Mouse (Mus musculus): ENCODE measurements around the gene Susd6.

The Susd6 gene

DNA sequence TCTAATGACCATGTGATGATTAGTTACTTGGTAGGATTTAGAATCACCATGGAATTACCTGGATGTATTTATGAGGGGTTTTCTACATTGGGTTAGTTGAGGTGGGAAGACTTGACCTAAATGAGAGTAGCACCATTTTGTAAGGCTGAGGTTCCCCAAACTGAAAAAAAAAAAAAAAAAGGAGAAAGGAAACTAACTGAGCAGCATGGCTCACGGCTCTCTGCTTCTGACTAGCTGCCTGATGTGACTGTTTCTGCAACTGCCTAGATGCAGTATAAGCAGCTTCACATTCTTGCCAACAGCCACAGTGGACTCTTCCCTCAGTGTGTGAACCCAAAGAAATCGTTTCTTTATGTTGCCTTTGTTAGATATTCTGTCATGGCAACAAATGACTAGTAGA is 49.3 kb downstream of the Susd6 start:
- DNase-seq = no peak

DNA sequence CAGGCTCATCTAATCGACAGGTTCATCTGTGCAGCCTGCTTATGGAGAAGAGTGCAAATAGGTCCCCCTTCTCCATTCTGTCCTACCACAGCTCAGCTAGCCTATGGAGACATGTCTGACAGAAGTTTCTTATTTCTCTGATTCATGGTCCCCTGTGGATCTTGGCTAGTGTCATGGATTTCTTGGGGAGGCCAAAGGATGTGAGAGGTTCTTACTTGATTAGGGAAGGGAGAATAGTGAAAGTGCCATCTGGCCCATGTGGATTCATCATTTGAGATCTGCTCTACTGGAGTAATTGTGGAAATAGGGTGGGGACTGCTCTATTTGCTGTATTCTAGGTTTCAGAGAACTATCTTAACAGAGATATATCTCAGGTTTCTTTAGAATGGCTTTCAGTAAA is 51.3 kb downstream of the Susd6 start:
- no peak for DNase-seq

DNA sequence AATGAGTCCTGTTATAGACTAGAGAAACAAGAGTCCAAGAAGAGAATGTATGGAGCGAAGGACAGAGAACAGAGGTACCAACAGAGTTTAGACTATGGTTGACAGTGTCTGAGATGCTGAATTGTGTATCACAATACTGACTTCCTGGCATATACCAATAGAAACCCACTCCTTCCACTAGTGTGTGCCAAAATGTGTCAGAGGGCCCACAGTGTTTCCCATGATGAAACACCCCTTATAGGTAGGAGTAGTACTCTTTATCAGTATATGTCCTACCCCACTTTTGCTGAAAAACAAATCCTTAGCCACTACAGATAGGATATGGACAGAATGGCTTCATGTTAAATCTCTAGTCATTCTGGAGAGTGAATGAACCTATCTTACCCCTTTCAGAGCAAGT is 52.3 kb downstream of the Susd6 start:
- no peak for DNase-seq

DNA sequence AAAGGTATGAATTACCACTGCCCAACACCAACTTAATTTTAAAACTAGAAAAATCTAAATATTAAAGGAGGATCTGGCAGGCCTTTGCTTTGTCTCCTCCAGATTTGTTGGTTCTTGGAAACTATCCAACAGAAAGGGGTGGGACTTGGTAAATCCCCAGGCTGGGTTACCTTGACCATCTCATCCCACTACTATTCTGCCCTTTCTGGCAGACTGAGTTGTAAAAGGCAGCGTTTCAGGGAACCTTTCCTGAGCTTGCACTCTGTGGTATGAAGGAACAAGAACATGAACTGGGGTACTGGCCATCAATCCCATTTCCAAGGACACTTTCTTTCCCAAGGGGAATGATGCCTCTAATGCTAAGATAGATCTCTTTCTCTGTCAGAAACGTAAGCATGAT is 52.9 kb downstream of the Susd6 start:
- DNase-seq = no peak

DNA sequence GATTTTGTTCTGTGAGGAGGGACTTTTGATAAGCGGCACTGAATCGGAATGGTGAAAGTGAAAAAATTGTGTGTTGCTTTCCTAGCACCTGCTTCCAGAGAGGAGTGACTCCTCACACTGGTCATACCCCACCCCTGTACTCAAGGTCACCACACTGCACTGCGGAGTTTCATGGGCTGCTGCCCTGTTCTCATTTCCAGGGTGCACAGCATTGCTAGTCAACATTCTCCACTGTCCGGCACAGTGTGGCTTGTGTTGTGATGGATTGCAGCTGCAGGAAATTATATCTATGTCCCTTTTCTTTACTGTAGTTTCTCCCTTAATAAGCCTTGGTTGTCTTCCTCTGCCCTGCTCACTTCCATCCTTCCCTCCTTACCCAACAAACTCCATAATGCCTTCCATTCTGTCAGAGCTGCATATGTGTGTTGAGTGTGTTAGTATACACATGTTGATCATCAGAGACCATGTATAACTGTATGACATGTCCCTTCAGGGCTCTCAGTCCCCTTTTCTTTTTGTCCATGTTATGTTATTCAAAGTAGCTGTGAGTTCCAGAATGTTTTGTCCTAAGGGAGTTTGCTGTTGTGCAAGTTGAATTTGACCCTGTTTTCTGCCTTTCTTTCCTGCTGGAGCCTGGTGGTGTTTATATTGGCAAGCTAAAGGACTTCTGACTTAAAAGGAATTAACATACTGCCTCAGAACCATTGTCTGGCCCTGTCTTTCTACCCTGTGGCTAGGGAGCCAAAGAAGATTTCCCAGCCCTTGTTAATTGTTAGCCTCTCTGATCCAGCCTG is 53.5 kb downstream of the Susd6 start:
- no peak for DNase-seq

DNA sequence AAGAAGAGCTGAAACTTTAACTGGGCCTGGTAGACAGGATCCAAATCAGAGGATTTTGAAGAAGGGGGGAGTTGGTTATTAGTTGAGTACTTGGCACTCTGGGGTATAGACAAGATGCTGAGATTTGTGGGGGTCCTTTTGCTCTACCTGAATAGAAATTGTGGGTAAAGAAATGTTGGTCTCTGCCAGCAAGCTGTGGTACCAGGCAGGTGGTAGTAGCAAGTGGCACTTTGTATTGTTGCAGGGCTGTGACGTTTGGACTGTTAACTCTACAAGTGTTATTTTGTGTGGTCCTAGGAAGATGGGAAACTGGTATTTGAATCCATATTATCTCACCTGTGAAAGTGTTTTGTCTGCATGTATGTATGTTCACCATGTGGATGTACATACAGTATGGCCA is 55.6 kb downstream of the Susd6 start:
- DNase-seq = no peak

DNA sequence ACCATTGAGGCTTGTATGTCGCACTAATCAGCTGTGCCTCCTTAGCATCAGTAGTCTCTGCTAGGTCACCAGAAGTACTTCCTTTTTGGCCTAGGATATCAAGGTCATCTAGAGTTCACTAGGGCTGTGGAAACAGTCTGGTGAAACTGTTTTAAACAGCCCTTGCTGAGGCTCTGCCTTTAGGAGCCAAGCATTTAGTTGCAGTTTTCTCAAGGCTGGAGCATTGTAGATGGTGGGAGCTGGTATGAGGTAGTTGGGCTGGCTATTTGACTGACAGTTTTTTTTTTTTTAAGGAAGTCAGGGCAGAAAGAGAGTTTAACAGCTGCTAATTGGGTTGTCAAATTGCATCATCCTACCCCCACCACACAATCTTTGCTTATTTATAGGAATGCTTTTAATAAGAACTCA is 56.6 kb downstream of the Susd6 start:
- no peak for DNase-seq

DNA sequence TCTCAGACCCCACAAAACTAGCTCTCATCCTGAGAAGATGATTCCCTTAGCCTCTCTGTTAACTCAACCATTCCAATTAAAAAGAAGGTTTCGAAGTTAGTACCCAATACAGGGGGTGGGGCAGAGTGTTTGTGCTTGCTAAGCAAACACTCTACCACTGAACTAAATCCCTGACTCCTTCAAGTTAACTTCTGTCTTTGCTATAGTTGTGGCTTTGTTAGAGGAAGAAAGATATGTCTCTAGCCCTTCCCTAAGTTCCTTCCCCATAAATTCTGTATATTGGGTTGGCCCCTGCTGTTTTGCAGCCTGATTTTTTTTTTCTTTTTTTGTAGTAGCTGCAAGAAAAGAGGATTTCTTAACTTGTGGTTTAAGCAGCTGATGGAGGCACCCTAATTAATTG is 61.7 kb downstream of the Susd6 start:
- no peak for DNase-seq

DNA sequence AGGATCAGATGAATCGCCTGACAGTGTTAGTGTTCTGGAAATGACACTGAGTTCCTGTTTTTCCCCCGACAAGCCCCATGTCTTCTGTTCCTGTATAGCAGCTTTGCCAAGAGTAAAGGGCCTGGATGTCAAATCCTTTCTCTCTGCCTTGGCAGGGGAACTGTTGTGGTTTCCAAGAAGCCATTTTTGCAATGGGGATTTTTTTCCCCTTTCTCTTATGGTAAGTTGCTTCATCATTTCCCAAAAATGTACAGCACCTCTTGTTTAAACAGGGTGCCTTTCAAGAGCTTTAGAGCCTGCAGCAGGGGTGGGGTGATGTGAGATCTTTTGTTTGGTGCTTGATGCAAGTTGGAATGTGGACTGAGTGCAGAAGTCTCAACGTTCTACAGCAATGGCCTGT is 63.4 kb downstream of the Susd6 start:
- DNase-seq = peak in 1 of 2 experiments; percentile 29

DNA sequence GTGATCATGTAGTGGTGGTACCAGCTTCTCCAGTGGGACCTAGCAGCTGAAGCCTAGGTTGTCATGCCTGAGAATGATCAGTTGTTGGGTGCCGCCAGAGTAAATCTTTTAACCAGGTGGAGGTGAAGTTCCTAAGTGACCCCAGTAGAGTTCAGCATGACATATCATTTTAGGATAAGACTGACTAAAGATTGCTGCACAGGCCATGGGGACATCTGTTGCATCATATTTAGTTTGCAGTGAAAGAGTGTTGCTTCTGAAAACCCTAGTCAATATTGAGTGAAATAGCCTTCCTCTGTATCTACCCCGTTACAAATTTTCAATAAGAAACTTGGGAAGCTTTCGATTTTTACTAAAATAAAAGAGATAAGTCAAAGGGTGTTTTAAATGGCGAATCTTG is 64.4 kb downstream of the Susd6 start:
- no peak for DNase-seq

DNA sequence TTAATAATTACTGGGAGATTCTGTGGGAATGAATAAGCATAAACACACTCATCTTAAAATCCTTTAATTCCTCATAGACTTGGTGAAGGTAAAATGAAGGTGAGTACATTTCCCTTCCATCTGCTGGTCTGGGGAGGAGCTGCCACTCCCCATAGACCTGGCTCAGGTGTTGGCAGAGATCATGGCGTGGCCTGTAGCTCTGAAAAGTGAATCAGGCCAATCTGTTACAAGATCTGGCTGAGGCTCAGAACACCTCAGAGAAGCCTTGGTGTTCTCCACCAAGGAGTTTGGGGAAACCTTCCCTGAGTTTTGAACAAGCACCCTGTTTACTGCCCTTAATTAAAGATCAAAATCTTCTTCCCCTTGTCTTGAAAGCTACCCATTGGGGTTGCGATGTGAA is 64.8 kb downstream of the Susd6 start:
- DNase-seq = peak; percentile 48 to 60

DNA sequence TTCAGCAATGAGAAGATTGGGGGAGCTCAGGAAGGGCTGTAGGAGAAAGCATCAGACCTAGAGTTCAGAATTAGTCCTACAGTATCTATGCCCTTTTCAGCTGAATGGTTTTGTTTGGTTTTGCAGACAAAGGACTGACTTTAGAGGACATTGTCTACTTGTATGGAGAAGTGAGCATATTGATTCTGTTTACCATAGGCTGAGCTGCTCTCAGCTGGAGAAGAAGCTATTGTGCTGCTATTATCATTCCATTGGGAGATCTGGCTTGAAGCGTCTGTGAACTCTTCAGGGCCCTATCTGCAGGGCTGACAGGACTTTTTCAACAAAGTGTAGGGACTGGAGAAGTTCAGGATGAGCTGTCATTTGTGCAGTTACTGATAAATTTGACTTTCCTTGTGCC is 65.3 kb downstream of the Susd6 start:
- DNase-seq = no peak

DNA sequence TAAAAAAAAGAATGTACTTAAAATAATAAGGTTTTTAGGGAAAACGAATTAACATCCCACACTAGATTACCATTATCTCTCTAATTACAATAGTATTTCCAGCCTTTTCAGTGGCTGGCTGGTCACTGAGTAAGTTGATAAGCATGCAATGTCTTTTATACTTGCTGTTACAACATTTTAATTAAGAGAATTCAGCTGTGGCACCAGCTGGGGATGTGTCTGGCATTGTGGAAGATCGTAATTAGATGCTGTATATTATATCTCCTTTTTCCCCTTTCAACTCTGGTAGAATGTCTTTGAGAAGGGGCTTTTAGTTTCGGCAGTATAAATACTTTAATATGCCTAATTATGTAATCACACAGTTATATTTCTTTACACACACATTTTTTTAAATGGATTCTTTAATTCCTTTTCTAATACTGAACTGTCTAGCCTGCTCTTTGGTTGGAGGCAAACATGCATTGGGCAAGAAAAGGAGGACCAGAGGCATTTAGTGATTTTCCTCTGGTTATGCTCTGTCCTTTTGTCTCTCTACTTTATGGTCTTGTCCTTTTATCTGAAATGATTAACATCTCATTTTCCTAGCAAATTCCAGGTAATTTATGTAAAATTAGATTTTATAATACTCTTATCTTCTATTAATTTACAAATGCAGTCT is 67.5 kb downstream of the Susd6 start:
- DNase-seq = no peak

DNA sequence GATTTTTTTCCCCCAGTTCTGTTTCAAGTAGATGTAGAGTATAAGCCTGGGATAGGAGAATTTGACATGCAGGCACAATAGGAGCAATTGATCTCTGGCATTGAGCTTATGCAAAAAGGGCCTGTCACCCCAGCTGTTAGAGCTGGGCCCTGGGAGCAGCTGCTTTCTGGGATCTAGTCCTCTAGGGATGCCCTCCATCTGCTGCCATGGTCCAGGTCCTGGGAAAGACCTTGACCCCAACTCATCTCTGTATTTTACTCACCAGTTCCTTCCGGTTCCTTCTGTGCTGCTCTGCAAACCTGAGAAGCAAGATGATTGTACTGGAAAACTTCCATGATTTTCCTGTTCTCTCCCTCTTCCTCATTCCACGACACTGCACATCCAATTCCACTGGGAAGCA is 68.0 kb downstream of the Susd6 start:
- DNase-seq = peak in 1 of 2 experiments; percentile 46

DNA sequence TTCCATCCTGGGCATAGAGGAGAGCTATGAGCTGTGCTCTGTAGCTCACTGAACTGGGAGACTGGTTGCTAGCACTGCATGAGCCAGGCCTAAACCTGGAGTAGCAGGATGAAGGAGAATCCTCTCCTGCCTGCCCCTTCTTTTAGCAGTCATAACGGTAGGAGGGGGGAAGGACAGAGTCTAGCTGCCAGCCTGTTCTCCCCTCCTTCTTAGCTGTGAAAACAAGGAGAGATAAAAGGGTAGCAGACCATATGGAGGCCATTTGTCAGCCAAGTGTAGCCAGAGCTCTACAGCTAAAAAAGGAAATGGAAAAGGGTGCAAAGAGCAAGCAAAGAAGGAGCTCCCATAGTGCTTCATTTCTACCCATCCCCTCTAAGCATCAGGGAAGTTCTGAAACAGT is 71.6 kb downstream of the Susd6 start:
- peak; percentile 57 to 71 for DNase-seq

DNA sequence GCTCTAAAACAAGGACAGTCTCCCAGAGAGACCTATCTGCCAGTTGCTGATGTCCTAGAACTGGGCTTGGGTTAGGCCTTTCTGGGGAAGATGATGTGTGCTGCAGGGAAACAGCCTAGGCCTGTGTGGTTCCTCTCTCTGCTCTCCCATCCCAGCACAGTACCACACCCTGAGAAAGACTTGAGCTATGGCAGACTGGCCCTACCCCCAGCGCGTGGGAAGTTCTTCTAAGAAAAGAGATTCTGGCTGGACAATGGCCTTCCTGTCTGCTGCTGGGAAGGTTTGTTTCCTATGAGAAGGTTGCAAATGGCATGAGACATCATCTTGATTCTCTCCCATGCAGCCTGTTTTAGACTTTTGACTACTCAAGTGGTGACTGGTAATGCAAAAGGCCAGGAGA is 73.1 kb downstream of the Susd6 start:
- DNase-seq = no peak

DNA sequence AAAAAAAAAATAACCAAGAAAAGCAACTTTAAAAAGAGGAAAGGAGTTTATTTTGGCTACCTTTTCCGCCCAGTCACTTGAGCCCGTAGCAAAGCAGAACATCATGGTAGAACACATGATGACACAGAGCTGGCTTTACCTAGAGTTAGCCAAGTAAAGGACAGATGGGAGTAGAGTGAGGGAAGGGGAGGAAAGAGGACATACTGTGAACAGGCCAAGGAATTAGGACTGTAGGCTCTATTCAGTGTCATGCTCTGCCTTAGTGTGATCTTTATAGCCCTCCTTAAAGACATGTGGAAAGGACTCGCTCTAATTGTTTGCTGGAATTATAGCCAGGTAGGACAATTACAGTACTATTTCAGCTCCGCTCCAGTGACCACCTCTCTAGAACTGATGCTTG is 74.9 kb downstream of the Susd6 start:
- peak in 1 of 2 experiments; percentile 31 for DNase-seq

DNA sequence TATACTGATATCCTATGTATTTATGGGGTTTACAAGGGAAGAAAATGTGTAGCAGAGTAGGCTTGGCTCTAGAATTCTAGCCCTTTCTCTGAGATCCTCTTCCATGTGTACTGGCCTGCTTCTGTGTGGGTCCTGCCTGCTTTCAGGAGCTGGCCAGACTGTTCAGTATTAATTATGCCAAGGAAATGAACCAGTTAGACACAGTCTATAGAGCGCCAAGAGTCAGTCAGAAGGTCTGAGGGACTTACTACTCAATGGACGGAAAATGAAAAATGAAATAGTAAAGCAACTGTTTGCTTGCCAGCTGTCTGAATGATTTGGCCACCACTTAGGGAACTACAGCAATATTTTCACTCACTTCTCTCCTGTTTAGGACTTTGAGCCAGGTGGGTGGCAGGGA is 75.7 kb downstream of the Susd6 start:
- DNase-seq = peak; percentile 61 to 63

DNA sequence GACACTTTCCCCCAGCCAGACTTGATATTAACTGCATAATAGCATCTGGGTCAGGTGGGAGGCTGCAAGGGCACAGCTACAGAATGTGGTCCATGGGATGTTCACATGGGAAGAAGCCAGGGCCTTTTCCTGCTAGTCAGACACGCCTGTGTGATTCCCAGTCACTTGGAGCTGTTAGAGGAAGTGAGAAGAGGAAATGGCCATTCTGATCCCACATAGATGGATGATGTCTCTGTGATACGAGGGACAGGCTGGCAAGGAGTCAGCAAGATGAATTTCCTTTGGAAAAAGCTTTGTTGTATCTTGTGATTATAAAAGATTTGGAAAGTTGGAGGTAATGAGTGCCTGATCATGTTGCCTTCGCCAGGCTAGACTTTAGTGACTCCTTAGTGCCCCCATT is 76.8 kb downstream of the Susd6 start:
- DNase-seq = peak; percentile 33 to 38

DNA sequence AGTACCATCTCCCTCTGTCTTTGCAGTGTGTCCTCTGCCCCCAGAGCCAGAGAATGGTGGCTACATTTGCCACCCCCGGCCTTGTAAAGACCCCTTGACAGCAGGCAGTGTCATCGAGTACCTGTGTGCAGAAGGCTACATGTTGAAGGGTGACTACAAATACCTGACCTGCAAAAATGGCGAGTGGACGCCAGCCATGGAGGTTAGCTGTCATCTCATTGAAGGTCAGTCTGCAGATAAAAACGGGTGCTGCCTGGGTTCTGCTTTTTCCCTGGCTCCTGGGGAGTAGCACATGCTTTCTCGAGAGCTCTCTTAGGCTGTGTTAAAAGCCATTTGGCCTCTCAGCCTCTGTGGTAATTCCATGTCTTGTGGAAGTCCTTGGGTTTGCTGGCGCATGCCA is 78.1 kb downstream of the Susd6 start:
- no peak for DNase-seq

DNA sequence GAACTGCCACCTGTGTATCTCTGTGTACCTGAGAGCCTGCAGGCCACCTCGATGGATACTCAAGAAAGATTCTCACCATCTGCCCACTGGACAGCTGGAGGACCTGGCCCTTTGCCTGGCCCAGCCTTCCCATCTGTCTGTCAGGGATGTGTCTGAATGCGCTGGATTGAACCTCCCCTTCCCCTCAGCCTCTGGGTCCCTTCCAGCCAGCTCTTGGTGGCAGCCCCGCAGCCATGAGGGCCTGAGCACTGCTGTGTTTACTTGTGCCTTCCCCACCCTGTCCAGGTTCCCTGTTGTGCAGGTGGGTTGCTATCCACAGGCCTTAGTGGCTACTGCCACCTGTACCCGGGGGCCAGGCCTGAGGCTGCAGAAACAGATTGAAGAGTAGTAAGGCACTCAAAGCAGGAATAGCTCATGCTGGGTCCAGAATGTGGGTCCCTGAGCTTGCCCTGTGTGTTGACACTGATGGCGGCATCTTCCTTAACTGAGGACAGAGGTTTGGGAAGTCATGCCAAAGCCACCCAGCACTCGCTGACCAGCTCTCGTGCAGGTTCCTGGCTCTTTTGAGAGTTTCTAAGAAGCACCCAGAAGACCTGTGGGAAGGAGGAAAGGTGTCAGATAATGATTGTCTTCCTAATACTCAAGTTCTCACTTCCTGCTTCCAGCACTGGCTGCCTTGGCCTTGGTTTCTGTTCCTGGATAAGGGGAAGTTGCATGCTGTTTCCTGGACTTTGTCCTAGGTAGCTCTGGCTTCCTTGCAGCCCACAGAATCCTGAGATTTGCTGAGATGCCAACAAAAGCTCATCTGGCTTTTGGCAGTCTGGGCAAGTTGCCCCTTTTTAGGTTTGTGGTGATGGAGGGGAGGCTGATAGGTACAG is 87.1 kb downstream of the Susd6 start:
- peak; percentile 87 to 91 for DNase-seq

DNA sequence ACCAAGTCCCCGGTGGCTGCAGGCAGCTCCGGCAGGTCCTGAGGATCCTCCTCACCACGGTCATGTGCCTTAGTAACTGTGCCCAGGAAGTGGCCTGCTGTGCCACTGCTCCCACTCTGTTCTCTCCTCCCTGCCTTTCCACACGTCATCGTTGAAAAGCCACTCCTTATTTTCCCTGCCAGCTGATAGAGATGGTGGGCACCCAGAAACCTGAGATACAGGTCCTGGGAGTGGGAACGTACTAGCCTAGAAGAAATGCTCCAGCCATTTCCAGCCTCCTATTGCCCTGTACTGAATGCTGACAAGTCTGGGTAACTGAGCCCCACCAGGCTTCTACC is 87.8 kb downstream of the Susd6 start:
- DNase-seq = no peak

DNA sequence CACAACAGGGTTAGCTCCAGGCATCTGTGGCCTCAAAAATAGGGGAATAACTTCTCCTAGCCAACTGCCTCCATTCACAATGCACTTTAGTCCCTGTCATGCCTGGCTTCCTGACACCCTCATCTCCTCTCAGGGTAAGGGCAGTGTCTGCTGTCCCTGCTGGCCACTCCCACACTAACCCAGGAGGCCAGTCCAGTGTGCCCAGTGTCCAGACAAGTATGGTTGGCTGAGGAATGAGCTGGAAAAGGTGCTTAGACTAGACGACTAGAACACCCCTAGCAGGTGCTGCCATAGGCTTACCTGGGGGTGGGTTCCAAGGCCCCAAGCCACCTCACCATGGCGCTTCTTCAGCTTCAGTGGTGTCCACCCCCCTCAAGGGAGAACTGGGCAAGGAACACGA is 88.3 kb downstream of the Susd6 start:
- DNase-seq = no peak

DNA sequence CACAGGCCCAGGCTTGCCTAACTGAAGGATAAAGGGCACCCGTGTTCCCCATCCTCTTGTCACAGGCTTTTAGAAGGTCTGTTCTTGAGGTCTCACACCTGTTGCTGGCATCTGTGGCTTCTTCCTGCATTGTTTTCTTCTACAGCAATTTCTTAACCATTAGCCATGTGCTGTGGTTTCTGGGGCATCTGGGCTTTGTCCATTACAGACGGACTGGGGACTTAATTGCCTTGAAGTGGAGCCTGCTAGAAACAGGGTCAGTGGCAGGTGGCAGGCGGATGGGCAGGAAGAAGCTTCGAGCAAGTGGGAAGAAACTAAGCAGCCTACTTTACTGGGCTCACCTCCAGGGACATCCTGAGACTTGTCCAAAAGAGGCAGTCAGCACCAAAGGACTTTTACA is 89.0 kb downstream of the Susd6 start:
- DNase-seq = peak in 1 of 2 experiments; percentile 58
